Mouse (Mus musculus): ENCODE results near the gene Larp1. TPM values are rescaled to one million over a fixed set of nuclear protein-coding genes. Genes with fewer than 3 reads are reported as not detected.

The Larp1 gene
- polyA plus RNA-seq, 1 experiment from 2014 or later: 25.0 TPM

DNA sequence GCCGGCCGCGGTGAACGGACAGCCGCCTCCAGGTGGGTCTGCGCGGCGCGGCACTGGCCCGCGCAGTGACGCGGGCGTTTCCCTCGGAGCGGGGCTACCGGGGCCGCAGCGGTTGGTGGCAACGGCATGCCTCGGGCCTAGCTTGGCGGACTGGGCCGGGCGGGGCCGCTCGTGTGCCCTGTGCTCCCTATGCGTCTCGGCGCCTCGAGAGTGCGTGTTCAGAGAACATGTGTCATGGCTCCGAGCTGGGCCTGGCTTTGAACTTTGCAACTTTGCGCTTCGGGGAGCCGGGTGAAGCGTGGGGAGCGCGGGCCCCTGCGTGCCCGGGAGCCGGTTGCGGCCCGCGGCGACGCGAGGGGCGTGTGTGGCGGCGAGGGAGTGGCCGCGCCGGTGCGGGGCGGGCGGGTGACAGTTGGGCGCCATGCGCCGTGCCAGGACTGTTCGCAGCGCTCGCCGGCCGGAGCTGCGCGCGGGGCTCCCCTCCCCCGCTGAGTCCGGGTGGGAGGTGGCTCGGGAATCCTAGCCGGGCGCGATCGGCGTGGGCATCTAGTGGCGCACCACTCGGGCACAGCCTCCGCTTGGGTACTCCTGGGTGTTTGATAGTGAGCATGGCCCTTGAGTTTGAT is 765 bp downstream of the Larp1 start:
- ATAC-seq (ENCODE audit: low FRiP score, low TSS enrichment): peak; percentile 59
- H3K4me3 ChIP-seq (ENCODE audit: low read length): peak overlapping the region; percentile 77
- peak overlapping the region; percentile 98 for H3K9ac ChIP-seq (ENCODE audit: low read depth, low read length)
- no peaks in the 10 kb centered on the region for H3K36me3 ChIP-seq (ENCODE audit: control insufficient read depth, insufficient read depth, low read length)
- peak overlapping the region; percentile 77 for H3K27ac ChIP-seq (ENCODE audit: low read depth, low read length)
- peaks cover 16% of the 10 kb centered on the region for H3K4me1 ChIP-seq (ENCODE audit: control insufficient read depth, insufficient read depth, low read length)
- WGBS: under 1% methylated on average over 78 of the region's 78 CpGs
- peak overlapping the region; percentile 84 for H3K4me2 ChIP-seq (replicated peaks; ENCODE audit: low read depth, low read length)
- H3K27me3 ChIP-seq (ENCODE audit: control insufficient read depth, insufficient read depth, low read length): no peaks in the 10 kb centered on the region
- no peaks in the 10 kb centered on the region for H3K9me3 ChIP-seq (ENCODE audit: control insufficient read depth, low read length)

DNA sequence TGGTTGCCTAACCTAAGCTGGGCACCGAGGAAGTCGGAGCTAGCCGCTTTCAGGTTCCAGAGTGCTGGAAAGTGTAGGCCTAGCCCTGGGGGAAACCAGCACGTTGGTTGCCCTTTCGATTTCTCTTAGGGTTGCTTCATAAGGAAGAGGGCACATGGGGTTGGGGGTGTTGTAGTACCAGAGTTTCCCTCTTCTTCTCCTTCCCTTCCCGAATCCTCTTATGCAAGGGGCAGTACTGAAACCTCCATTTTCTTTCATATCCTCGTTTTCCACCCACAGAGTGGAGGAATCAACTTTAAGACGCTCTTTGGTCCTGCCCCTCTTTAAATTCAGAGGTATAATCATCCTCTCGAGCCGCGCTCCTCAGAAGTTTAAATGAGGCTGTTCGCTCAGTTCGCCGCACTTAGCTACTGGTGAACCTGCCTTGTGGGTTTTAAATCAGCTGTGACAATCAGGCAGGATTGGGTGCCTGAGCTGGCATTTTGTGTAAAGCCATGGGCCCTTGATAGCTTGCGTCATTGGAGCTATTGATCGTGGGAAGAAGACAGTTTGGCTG is 1.4 kb downstream of the Larp1 start:
- Histone ChIP-seq H3K27ac (ENCODE audit: low read depth, low read length) (no peak overlapping the region), H3K9ac (ENCODE audit: low read depth, low read length) (peak overlapping the region; percentile 98), H3K27me3 (ENCODE audit: control insufficient read depth, insufficient read depth, low read length) (no peaks in the 10 kb centered on the region), H3K4me3 (ENCODE audit: low read length) (peak overlapping the region; percentile 77), H3K4me2 (replicated peaks; ENCODE audit: low read depth, low read length) (peak overlapping the region; percentile 84), H3K36me3 (ENCODE audit: control insufficient read depth, insufficient read depth, low read length) (no peaks in the 10 kb centered on the region), H3K9me3 (ENCODE audit: control insufficient read depth, low read length) (no peaks in the 10 kb centered on the region), H3K4me1 (ENCODE audit: control insufficient read depth, insufficient read depth, low read length) (peaks cover 20% of the 10 kb centered on the region)
- no peak for ATAC-seq (ENCODE audit: low FRiP score, low TSS enrichment)
- under 1% methylated on average over 16 of the region's 16 CpGs for WGBS

DNA sequence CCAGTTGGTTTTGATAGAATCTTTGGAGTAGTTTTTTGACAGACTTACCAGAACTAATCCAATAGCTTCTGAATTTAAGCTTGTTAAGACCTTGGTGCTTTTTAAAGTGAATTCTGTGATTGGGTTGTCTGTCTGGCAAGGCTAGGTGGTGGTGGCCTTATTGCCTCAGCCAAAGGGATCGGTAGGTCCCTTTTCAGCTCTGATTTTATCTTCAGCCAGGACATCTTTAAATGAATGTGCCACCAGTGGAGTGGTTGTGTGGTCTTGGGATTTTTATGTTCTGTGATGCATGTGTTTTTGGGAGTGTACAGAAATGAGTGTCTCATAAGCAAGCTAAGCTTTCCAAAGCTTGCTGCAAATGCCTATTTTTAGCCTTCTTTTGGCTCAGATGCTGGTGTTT is 2.1 kb downstream of the Larp1 start:
- no peaks in the 10 kb centered on the region for H3K27me3 ChIP-seq (ENCODE audit: control insufficient read depth, insufficient read depth, low read length)
- 24% methylated on average over 1 of the region's 1 CpGs for WGBS
- H3K27ac ChIP-seq (ENCODE audit: low read depth, low read length): no peak overlapping the region
- H3K9ac ChIP-seq (ENCODE audit: low read depth, low read length): peak overlapping the region; percentile 98; the same call in 1 of the 2 replicates
- H3K4me2 ChIP-seq (replicated peaks; ENCODE audit: low read depth, low read length): peak overlapping the region; percentile 84
- peak overlapping the region; percentile 77 for H3K4me3 ChIP-seq (ENCODE audit: low read length)
- H3K9me3 ChIP-seq (ENCODE audit: control insufficient read depth, low read length): no peaks in the 10 kb centered on the region
- H3K36me3 ChIP-seq (ENCODE audit: control insufficient read depth, insufficient read depth, low read length): no peaks in the 10 kb centered on the region
- no peak for ATAC-seq (ENCODE audit: low FRiP score, low TSS enrichment)
- peaks cover 24% of the 10 kb centered on the region for H3K4me1 ChIP-seq (ENCODE audit: control insufficient read depth, insufficient read depth, low read length)

- Histone ChIP-seq H3K4me1 (ENCODE audit: control insufficient read depth, insufficient read depth, low read length) (peaks cover 32% of the 10 kb centered on the region), H3K4me3 (ENCODE audit: low read length) (no peak overlapping the region), H3K27ac (ENCODE audit: low read depth, low read length) (no peak overlapping the region), H3K9me3 (ENCODE audit: control insufficient read depth, low read length) (no peaks in the 10 kb centered on the region), H3K27me3 (ENCODE audit: control insufficient read depth, insufficient read depth, low read length) (no peaks in the 10 kb centered on the region), H3K4me2 (replicated peaks; ENCODE audit: low read depth, low read length) (no peak overlapping the region), H3K9ac (ENCODE audit: low read depth, low read length) (no peak overlapping the region), H3K36me3 (ENCODE audit: control insufficient read depth, insufficient read depth, low read length) (no peaks in the 10 kb centered on the region)
- WGBS: 78% methylated on average over 4 of the region's 4 CpGs
- no peak for ATAC-seq (ENCODE audit: low FRiP score, low TSS enrichment)
Measured at GRCm38 (mm10) chr11:58011813-58012212, 2.9 kb downstream of the Larp1 start.

DNA sequence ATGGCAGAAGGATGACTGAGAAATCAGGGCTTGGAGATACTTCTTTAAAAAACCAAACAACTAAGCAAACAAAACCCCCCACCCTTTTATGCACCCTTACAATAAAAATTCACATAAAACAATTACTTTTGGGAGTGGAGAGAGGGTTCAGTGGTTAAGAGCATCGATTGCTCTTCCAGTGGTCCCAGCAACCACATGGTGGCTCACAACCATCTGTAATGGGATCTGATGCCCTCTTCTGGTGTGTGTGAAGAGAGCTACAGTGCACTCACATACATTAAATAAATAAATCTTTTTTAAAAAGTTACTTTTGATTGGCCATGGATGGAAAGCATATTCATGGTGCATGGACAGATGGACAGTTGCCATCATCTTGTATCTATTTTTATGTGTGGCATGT is 3.8 kb downstream of the Larp1 start:
- H3K4me1 ChIP-seq (ENCODE audit: control insufficient read depth, insufficient read depth, low read length): peaks cover 41% of the 10 kb centered on the region
- H3K36me3 ChIP-seq (ENCODE audit: control insufficient read depth, insufficient read depth, low read length): no peaks in the 10 kb centered on the region
- WGBS: 79% methylated on average over 1 of the region's 1 CpGs
- H3K9me3 ChIP-seq (ENCODE audit: control insufficient read depth, low read length): no peaks in the 10 kb centered on the region
- no peak for ATAC-seq (ENCODE audit: low FRiP score, low TSS enrichment)
- H3K9ac ChIP-seq (ENCODE audit: low read depth, low read length): no peak overlapping the region
- H3K27ac ChIP-seq (ENCODE audit: low read depth, low read length): no peak overlapping the region
- no peak overlapping the region for H3K4me3 ChIP-seq (ENCODE audit: low read length)
- H3K4me2 ChIP-seq (replicated peaks; ENCODE audit: low read depth, low read length): no peak overlapping the region
- no peaks in the 10 kb centered on the region for H3K27me3 ChIP-seq (ENCODE audit: control insufficient read depth, insufficient read depth, low read length)

DNA sequence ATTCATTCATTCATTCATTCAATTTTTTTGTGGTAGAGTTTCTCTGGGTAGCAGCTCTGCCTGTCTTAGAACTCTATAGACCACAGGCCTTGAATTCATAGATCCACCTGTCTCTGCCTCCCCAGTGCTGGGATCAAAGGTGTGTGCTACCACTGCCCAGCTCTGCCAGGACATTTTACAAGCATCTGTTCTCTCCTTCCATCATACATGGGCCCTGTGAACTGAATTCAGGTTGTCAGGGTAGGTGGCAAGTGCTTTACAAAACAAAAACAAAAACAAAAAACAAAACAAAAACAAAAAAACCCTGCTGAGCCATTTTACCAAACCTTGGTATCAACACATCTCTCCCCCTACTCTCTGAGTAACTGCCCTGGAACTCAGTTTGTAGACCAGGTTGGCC is 4.2 kb downstream of the Larp1 start:
- Histone ChIP-seq H3K9me3 (ENCODE audit: control insufficient read depth, low read length) (no peaks in the 10 kb centered on the region), H3K4me1 (ENCODE audit: control insufficient read depth, insufficient read depth, low read length) (peaks cover 43% of the 10 kb centered on the region), H3K36me3 (ENCODE audit: control insufficient read depth, insufficient read depth, low read length) (no peaks in the 10 kb centered on the region), H3K4me3 (ENCODE audit: low read length) (no peak overlapping the region), H3K27ac (ENCODE audit: low read depth, low read length) (no peak overlapping the region), H3K27me3 (ENCODE audit: control insufficient read depth, insufficient read depth, low read length) (no peaks in the 10 kb centered on the region), H3K9ac (ENCODE audit: low read depth, low read length) (no peak overlapping the region), H3K4me2 (replicated peaks; ENCODE audit: low read depth, low read length) (no peak overlapping the region)
- ATAC-seq (ENCODE audit: low FRiP score, low TSS enrichment): no peak

- WGBS: 80% methylated on average over 1 of the region's 1 CpGs
- Histone ChIP-seq H3K4me3 (ENCODE audit: low read length) (no peak overlapping the region), H3K4me2 (replicated peaks; ENCODE audit: low read depth, low read length) (no peak overlapping the region), H3K9me3 (ENCODE audit: control insufficient read depth, low read length) (no peaks in the 10 kb centered on the region), H3K36me3 (ENCODE audit: control insufficient read depth, insufficient read depth, low read length) (no peaks in the 10 kb centered on the region), H3K9ac (ENCODE audit: low read depth, low read length) (no peak overlapping the region), H3K27ac (ENCODE audit: low read depth, low read length) (no peak overlapping the region), H3K4me1 (ENCODE audit: control insufficient read depth, insufficient read depth, low read length) (peaks cover 45% of the 10 kb centered on the region), H3K27me3 (ENCODE audit: control insufficient read depth, insufficient read depth, low read length) (no peaks in the 10 kb centered on the region)
- ATAC-seq (ENCODE audit: low FRiP score, low TSS enrichment): no peak
Measured at GRCm38 (mm10) chr11:58014604-58015003, 5.7 kb downstream of the Larp1 start.

- no peak overlapping the region for H3K4me3 ChIP-seq (ENCODE audit: low read length)
- H3K9me3 ChIP-seq (ENCODE audit: control insufficient read depth, low read length): no peaks in the 10 kb centered on the region
- H3K9ac ChIP-seq (ENCODE audit: low read depth, low read length): no peak overlapping the region
- peaks cover 46% of the 10 kb centered on the region for H3K4me1 ChIP-seq (ENCODE audit: control insufficient read depth, insufficient read depth, low read length)
- H3K36me3 ChIP-seq (ENCODE audit: control insufficient read depth, insufficient read depth, low read length): no peaks in the 10 kb centered on the region
- no peak for ATAC-seq (ENCODE audit: low FRiP score, low TSS enrichment)
- H3K4me2 ChIP-seq (replicated peaks; ENCODE audit: low read depth, low read length): no peak overlapping the region
- no peaks in the 10 kb centered on the region for H3K27me3 ChIP-seq (ENCODE audit: control insufficient read depth, insufficient read depth, low read length)
- WGBS: 56% methylated on average over 2 of the region's 2 CpGs
- no peak overlapping the region for H3K27ac ChIP-seq (ENCODE audit: low read depth, low read length)
Measured at GRCm38 (mm10) chr11:58015339-58015738, 6.5 kb downstream of the Larp1 start.

DNA sequence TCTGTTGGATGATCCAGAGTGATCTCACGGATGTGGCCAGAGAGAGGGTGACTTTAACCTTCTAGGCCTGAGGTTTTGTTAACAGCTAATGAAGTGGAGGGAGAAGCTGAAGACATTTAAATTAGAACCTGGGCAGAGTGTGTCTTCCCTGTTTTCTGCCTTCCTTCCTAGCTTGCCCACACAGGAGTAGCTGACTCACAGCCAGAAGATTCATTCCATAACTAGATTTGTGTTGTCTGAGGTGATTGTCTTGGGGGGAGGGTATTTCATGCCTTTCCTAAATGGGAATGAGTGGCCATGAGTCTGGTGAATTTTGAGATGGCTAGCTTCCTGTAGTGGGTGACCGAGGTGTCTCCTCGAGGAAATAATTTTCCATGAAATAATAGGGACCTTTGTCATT is 7.5 kb downstream of the Larp1 start:
- Histone ChIP-seq H3K27me3 (ENCODE audit: control insufficient read depth, insufficient read depth, low read length) (no peaks in the 10 kb centered on the region), H3K4me1 (ENCODE audit: control insufficient read depth, insufficient read depth, low read length) (peaks cover 42% of the 10 kb centered on the region), H3K4me3 (ENCODE audit: low read length) (no peak overlapping the region), H3K4me2 (replicated peaks; ENCODE audit: low read depth, low read length) (no peak overlapping the region), H3K27ac (ENCODE audit: low read depth, low read length) (no peak overlapping the region), H3K9me3 (ENCODE audit: control insufficient read depth, low read length) (no peaks in the 10 kb centered on the region), H3K36me3 (ENCODE audit: control insufficient read depth, insufficient read depth, low read length) (no peaks in the 10 kb centered on the region), H3K9ac (ENCODE audit: low read depth, low read length) (no peak overlapping the region)
- WGBS: 40% methylated on average over 3 of the region's 3 CpGs
- ATAC-seq (ENCODE audit: low FRiP score, low TSS enrichment): no peak

Data from kidney, embryonic 14.5 days (tissue).